Mouse (Mus musculus) forebrain, embryonic 14.5 days (tissue): ENCODE results near the gene Pgpep1. TPM values are rescaled to one million over a fixed set of nuclear protein-coding genes. Genes with fewer than 3 reads are reported as not detected.

ENCODE experiments used
- ATAC-seq: fragments of 200-750 bp; cut with Nextera tagmentation; 2 replicates; pipeline ENCODE4 v1.8.0; 2017; ENCODE audit warnings: mild to moderate bottlenecking, moderate library complexity
- DNase-seq: peaks from one replicate; pipeline ENCODE4 v3.0.0-alpha.2; 2015; ENCODE audit warnings: low spot score
- H3K27ac ChIP-seq: fragments of 300-500 bp; sonication (generic); 2 replicates; pipeline ENCODE4 v1.5.1; 2014; ENCODE audit warnings: low read depth, mild to moderate bottlenecking, control low read depth, low read length, moderate library complexity
- H3K27me3 ChIP-seq: fragments of 300-500 bp; sonication (generic); replicated peaks from 2 replicates; pipeline ENCODE4 v1.6.1; 2014; ENCODE audit warnings: low read length, control low read depth, mixed read lengths; ENCODE audit not compliant: control insufficient read depth, insufficient read depth
- H3K36me3 ChIP-seq: fragments of 300-500 bp; sonication (generic); 2 replicates; pipeline ENCODE4 v1.6.1; 2014; ENCODE audit warnings: low read length, control low read depth; ENCODE audit not compliant: control insufficient read depth, insufficient read depth
- H3K4me1 ChIP-seq: fragments of 300-500 bp; sonication (generic); 2 replicates; pipeline ENCODE4 v1.6.1; 2014; ENCODE audit warnings: antibody characterized with exemption, low read length, control low read depth; ENCODE audit not compliant: control insufficient read depth, insufficient read depth
- H3K4me2 ChIP-seq: fragments of 300-500 bp; sonication (generic); 2 replicates; pipeline ENCODE4 v1.6.1; 2014; ENCODE audit warnings: mild to moderate bottlenecking, control low read depth, low read length
- H3K4me3 ChIP-seq: fragments of 300-500 bp; sonication (generic); 2 replicates; pipeline ENCODE4 v1.5.1; 2014; ENCODE audit warnings: low read depth, low read length, control low read depth
- H3K9ac ChIP-seq: fragments of 300-500 bp; sonication (generic); 2 replicates; pipeline ENCODE4 v1.6.1; 2014; ENCODE audit warnings: mild to moderate bottlenecking, low read length, control low read depth, moderate library complexity
- H3K9me3 ChIP-seq: fragments of 300-500 bp; sonication (generic); replicated peaks from 2 replicates; pipeline ENCODE4 v1.6.1; 2016; ENCODE audit warnings: low read length, control low read depth, mixed read lengths; ENCODE audit not compliant: control insufficient read depth
- WGBS: fragments of 180-500 bp; shearing (Covaris S2); extraction: QIAGEN DNeasy Blood & Tissue Kit; methylation state at CpG from one replicate; pipeline ENCODE4 v1.1.7; 2014; 5-methylcytosine and 5-hydroxymethylcytosine counted together
- polyA plus RNA-seq: library from polyadenylated mRNA; unstranded; fragments of >200 nt; fragmentation: Nextera tagmentation; extraction: Ambion mirVana; gene quantifications from 2 replicates; pipeline ENCODE4 v1.2.1, GENCODE M21; 2014

Pgpep1 gene
- polyA plus RNA-seq, 1 experiment from 2014 or later: 101 TPM

GRCm38 (mm10) chr8:70657739-70658138 is 2.4 kb downstream of the Pgpep1 start:
- H3K9me3 ChIP-seq: no peaks in the 10 kb centered on the region
- peak overlapping the region; percentile 92; the same call in 1 of the 2 replicates for H3K27ac ChIP-seq
- peak overlapping the region; percentile 90 for H3K4me2 ChIP-seq
- H3K4me3 ChIP-seq: 0 out of 2 replicates have a peak overlapping the region, but pooled peaks have one; percentile 63
- DNase-seq (no peak), ATAC-seq (no peak)
- peaks cover 28% of the 10 kb centered on the region for H3K4me1 ChIP-seq
- peaks cover 16% of the 10 kb centered on the region; the same call in 1 of the 2 replicates for H3K36me3 ChIP-seq
- WGBS: 87% methylated on average over 2 of the region's 2 CpGs
- no peaks in the 10 kb centered on the region for H3K27me3 ChIP-seq
- H3K9ac ChIP-seq: peak overlapping the region; percentile 41; the same call in 1 of the 2 replicates

GRCm38 (mm10) chr8:70657214-70657613 is 3.0 kb downstream of the Pgpep1 start:
- Histone ChIP-seq H3K4me2 (peak overlapping the region; percentile 90; the same call in 1 of the 2 replicates), H3K4me3 (no peak overlapping the region), H3K27me3 (no peaks in the 10 kb centered on the region), H3K9me3 (no peaks in the 10 kb centered on the region), H3K36me3 (peaks cover 20% of the 10 kb centered on the region), H3K9ac (no peak overlapping the region), H3K4me1 (peaks cover 28% of the 10 kb centered on the region), H3K27ac (peak overlapping the region; percentile 92)
- DNase-seq (no peak), ATAC-seq (no peak)
- 97% methylated on average over 3 of the region's 3 CpGs for WGBS

- H3K4me2 ChIP-seq: 0 out of 2 replicates have a peak overlapping the region, but pooled peaks have one; percentile 10
- WGBS: 9% methylated on average over 13 of the region's 13 CpGs
- peak overlapping the region; percentile 44; the same call in 1 of the 2 replicates for H3K9ac ChIP-seq
- peaks cover 28% of the 10 kb centered on the region for H3K4me1 ChIP-seq
- H3K27ac ChIP-seq: peak overlapping the region; percentile 92
- ATAC-seq (peak; percentile 18), DNase-seq (peak; percentile 79)
- no peaks in the 10 kb centered on the region for H3K27me3 ChIP-seq
- peaks cover 29% of the 10 kb centered on the region for H3K36me3 ChIP-seq
- no peak overlapping the region for H3K4me3 ChIP-seq
- H3K9me3 ChIP-seq: no peaks in the 10 kb centered on the region
Observed at GRCm38 (mm10) chr8:70656193-70656790, 3.9 kb downstream of the Pgpep1 start.

GRCm38 (mm10) chr8:70655469-70655868 is 4.7 kb downstream of the Pgpep1 start:
- H3K36me3 ChIP-seq: peaks cover 37% of the 10 kb centered on the region
- no peaks in the 10 kb centered on the region for H3K9me3 ChIP-seq
- no peak overlapping the region for H3K4me2 ChIP-seq
- peak overlapping the region; percentile 92 for H3K27ac ChIP-seq
- no peak overlapping the region for H3K4me3 ChIP-seq
- H3K27me3 ChIP-seq: no peaks in the 10 kb centered on the region
- 8% methylated on average over 2 of the region's 2 CpGs for WGBS
- H3K4me1 ChIP-seq: peaks cover 28% of the 10 kb centered on the region
- DNase-seq (no peak), ATAC-seq (no peak)
- no peak overlapping the region for H3K9ac ChIP-seq

GRCm38 (mm10) chr8:70654121-70654520 is 6.1 kb downstream of the Pgpep1 start:
- ATAC-seq (no peak), DNase-seq (no peak)
- H3K27ac ChIP-seq: no peak overlapping the region
- WGBS: 79% methylated on average over 1 of the region's 1 CpGs
- peaks cover 49% of the 10 kb centered on the region for H3K36me3 ChIP-seq
- no peaks in the 10 kb centered on the region for H3K9me3 ChIP-seq
- no peak overlapping the region for H3K9ac ChIP-seq
- peaks cover 29% of the 10 kb centered on the region for H3K4me1 ChIP-seq
- H3K4me2 ChIP-seq: no peak overlapping the region
- no peaks in the 10 kb centered on the region for H3K27me3 ChIP-seq
- no peak overlapping the region for H3K4me3 ChIP-seq

GRCm38 (mm10) chr8:70653226-70653625 is 7.0 kb downstream of the Pgpep1 start:
- ATAC-seq (no peak), DNase-seq (no peak)
- H3K4me2 ChIP-seq: no peak overlapping the region
- no peaks in the 10 kb centered on the region for H3K9me3 ChIP-seq
- H3K4me3 ChIP-seq: no peak overlapping the region
- H3K27me3 ChIP-seq: no peaks in the 10 kb centered on the region
- H3K4me1 ChIP-seq: peaks cover 21% of the 10 kb centered on the region
- no peak overlapping the region for H3K27ac ChIP-seq
- H3K9ac ChIP-seq: no peak overlapping the region
- WGBS: 75% methylated on average over 2 of the region's 2 CpGs
- peaks cover 49% of the 10 kb centered on the region for H3K36me3 ChIP-seq

- Histone ChIP-seq H3K4me3 (no peak overlapping the region), H3K4me2 (no peak overlapping the region), H3K27me3 (no peaks in the 10 kb centered on the region), H3K9ac (no peak overlapping the region), H3K4me1 (peaks cover 8% of the 10 kb centered on the region), H3K27ac (peak overlapping the region; percentile 17; the same call in 1 of the 2 replicates), H3K9me3 (no peaks in the 10 kb centered on the region), H3K36me3 (peaks cover 47% of the 10 kb centered on the region)
- WGBS: 96% methylated on average over 17 of the region's 17 CpGs
- ATAC-seq (no peak), DNase-seq (no peak)
Observed at GRCm38 (mm10) chr8:70650351-70650750, 9.8 kb downstream of the Pgpep1 start.

GRCm38 (mm10) chr8:70649324-70649723 is 10.9 kb downstream of the Pgpep1 start:
- Histone ChIP-seq H3K4me1 (peaks cover 7% of the 10 kb centered on the region), H3K36me3 (peaks cover 37% of the 10 kb centered on the region), H3K4me3 (no peak overlapping the region), H3K27me3 (no peaks in the 10 kb centered on the region; the same call in 1 of the 2 replicates), H3K9ac (no peak overlapping the region), H3K27ac (peak overlapping the region; percentile 61; the same call in 1 of the 2 replicates), H3K9me3 (no peaks in the 10 kb centered on the region), H3K4me2 (no peak overlapping the region)
- peak; percentile 64 for ATAC-seq
- WGBS: 41% methylated on average over 4 of the region's 4 CpGs
- DNase-seq: peak; percentile 91

GRCm38 (mm10) chr8:70648921-70649320 is 11.3 kb downstream of the Pgpep1 start:
- 46% methylated on average over 3 of the region's 3 CpGs for WGBS
- Histone ChIP-seq H3K4me2 (no peak overlapping the region), H3K36me3 (peaks cover 34% of the 10 kb centered on the region), H3K4me3 (no peak overlapping the region), H3K27me3 (no peaks in the 10 kb centered on the region; the same call in 1 of the 2 replicates), H3K4me1 (peaks cover 7% of the 10 kb centered on the region), H3K27ac (peak overlapping the region; percentile 61; the same call in 1 of the 2 replicates), H3K9ac (no peak overlapping the region), H3K9me3 (no peaks in the 10 kb centered on the region)
- peak; percentile 21 for ATAC-seq
- DNase-seq: no peak
